Mouse (Mus musculus) heart, adult 2 months (tissue): ENCODE measurements around the gene Igfbp4.

Source experiments
- CTCF ChIP-seq: fragments of 200-600 bp; IDR thresholded peaks from 2 replicates; pipeline ENCODE4 v1.8.1; 2022; ENCODE audit warnings: antibody characterized with exemption, mild to moderate bottlenecking, moderate library complexity
- EP300 ChIP-seq: fragments of 200-500 bp; IDR thresholded peaks from 2 replicates; pipeline ENCODE4 v1.6.1; 2011; ENCODE audit warnings: low read depth, low read length, control low read depth; ENCODE audit not compliant: insufficient read depth
- POLR2A ChIP-seq: fragments of 200-500 bp; IDR thresholded peaks from 2 replicates; pipeline ENCODE4 v1.6.1; 2011; ENCODE audit warnings: mild to moderate bottlenecking, low read depth, low read length, control low read depth; ENCODE audit not compliant: insufficient read depth

- TF ChIP-seq CTCF, result peak; percentile 81
- peak; percentile 34; the same call in 1 of the 2 replicates for TF ChIP-seq POLR2A
- TF ChIP-seq EP300, result peak; percentile 90
Observed at GRCm38 (mm10) chr11:99039782-99040181, 1.3 kb upstream of the Igfbp4 start.
